Mouse (Mus musculus) embryonic facial prominence, embryonic 12.5 days (tissue): ENCODE measurements at regions not wholly inside any gene's neighbourhood (a gene's known extent, or its start where the extent isn't known, plus 50 kb on each side); places are given as distances from the start of the nearest gene placed in this dataset.

Experiments
- ATAC-seq: fragments of 200-750 bp; cut with Nextera tagmentation; 2 replicates; pipeline ENCODE4 v1.8.0; 2017; ENCODE audit not compliant: insufficient number of reproducible peaks, insufficient read depth, low FRiP score, low TSS enrichment
- H3K27ac ChIP-seq: fragments of 300-500 bp; sonication (generic); 2 replicates; pipeline ENCODE4 v1.5.1; 2016; ENCODE audit warnings: mild to moderate bottlenecking
- H3K27me3 ChIP-seq: fragments of 300-500 bp; sonication (generic); 2 replicates; pipeline ENCODE4 v1.6.1; 2016; ENCODE audit warnings: mild to moderate bottlenecking, moderate library complexity
- H3K36me3 ChIP-seq: fragments of 300-500 bp; sonication (generic); 2 replicates; pipeline ENCODE4 v1.6.1; 2016; ENCODE audit warnings: mild to moderate bottlenecking
- H3K4me1 ChIP-seq: fragments of 300-500 bp; sonication (generic); 2 replicates; pipeline ENCODE4 v1.6.1; 2016
- H3K4me2 ChIP-seq: fragments of 300-500 bp; sonication (generic); replicated peaks from 2 replicates; pipeline ENCODE4 v1.6.1; 2016; ENCODE audit warnings: mild to moderate bottlenecking, moderate library complexity
- H3K4me3 ChIP-seq: fragments of 300-500 bp; sonication (generic); 2 replicates; pipeline ENCODE4 v1.5.1; 2016; ENCODE audit warnings: mild to moderate bottlenecking
- H3K9ac ChIP-seq: fragments of 300-500 bp; sonication (generic); 2 replicates; pipeline ENCODE4 v1.6.1; 2016; ENCODE audit warnings: mild to moderate bottlenecking, moderate library complexity
- H3K9me3 ChIP-seq: fragments of 300-500 bp; sonication (generic); 2 replicates; pipeline ENCODE4 v1.6.1; 2016; ENCODE audit warnings: mild to moderate bottlenecking, moderate library complexity
- WGBS: fragments of 180-500 bp; shearing (Covaris S2); methylation state at CpG from one replicate; pipeline ENCODE4 v1.1.7; 2016; 5-methylcytosine and 5-hydroxymethylcytosine counted together

GRCm38 (mm10) chr3:58167761-58168290, 246.7 kb upstream of the Tsc22d2 start:
- 100% methylated on average over 1 of the region's 1 CpGs for WGBS
- no peak overlapping the region for H3K9ac ChIP-seq
- no peaks in the 10 kb centered on the region for H3K27me3 ChIP-seq
- H3K4me1 ChIP-seq: 0 out of 2 replicates have a peak, but pooled peaks cover 3% of the 10 kb centered on the region
- no peak overlapping the region for H3K4me3 ChIP-seq
- H3K4me2 ChIP-seq: no peak overlapping the region
- no peaks in the 10 kb centered on the region for H3K9me3 ChIP-seq
- ATAC-seq: no peak
- H3K27ac ChIP-seq: no peak overlapping the region
- no peaks in the 10 kb centered on the region for H3K36me3 ChIP-seq

DNA sequence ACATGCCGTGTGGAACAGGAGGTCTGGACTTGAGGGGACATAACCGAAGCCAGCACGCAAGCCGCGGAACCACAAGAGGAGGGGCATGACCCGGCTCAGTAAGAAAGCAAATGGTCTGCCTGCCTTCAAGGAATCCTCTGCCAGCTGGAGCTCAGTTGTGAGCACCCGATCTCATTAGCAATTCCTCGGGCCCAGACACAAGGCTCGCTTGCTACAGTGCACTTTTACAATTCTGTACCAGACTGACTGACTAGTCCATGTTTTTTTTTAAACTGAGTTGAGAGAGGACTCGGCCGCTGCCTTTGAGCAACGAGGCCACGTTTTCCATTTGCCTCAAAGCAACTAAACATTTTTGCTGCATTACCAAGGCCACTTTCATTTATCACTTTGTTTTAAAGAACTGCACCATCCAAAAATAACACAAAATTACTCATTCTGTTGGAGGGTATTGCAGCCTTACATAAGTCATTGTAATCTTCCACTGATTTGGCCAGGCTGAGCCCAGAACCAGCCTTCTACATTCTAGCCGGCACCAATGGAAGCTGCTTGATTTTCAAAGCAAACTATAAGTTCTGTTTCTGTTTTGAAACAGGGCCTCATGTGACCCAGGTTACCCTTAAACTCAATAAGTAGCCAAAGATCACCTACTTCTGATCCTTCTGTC, 245.9 kb upstream of the Tsc22d2 start:
- ATAC-seq: no peak
- H3K4me1 ChIP-seq: 0 out of 2 replicates have a peak, but pooled peaks cover 3% of the 10 kb centered on the region
- H3K36me3 ChIP-seq: no peaks in the 10 kb centered on the region
- no peaks in the 10 kb centered on the region for H3K9me3 ChIP-seq
- no peak overlapping the region for H3K4me3 ChIP-seq
- H3K9ac ChIP-seq: no peak overlapping the region
- 51% methylated on average over 14 of the region's 14 CpGs for WGBS
- no peak overlapping the region for H3K27ac ChIP-seq
- H3K4me2 ChIP-seq: no peak overlapping the region
- H3K27me3 ChIP-seq: no peaks in the 10 kb centered on the region

DNA sequence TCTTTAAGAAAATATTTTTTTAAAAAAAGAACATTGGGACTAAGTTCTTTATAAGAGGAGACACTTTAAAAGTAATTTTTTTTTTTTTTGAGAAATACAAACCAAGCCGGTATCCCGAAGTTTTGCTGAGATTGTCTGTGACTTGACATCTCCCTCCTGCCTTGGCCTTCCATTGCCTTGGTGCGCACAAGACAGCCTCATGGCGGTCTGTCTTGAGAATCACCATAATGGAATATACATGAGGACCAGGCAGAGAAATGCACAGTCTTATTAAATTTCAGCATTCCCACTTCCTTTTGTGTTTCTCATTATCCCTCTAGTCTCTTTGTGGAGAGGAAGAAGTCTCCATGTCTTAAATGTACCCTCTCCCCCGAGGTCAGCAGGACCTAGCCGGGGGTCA, 244.7 kb upstream of the Tsc22d2 start:
- no peak for ATAC-seq
- Histone ChIP-seq H3K27me3 (no peaks in the 10 kb centered on the region), H3K4me1 (no peaks in the 10 kb centered on the region), H3K4me3 (no peak overlapping the region), H3K9ac (no peak overlapping the region), H3K36me3 (no peaks in the 10 kb centered on the region), H3K27ac (no peak overlapping the region), H3K9me3 (no peaks in the 10 kb centered on the region), H3K4me2 (no peak overlapping the region)
- 78% methylated on average over 6 of the region's 6 CpGs for WGBS

GRCm38 (mm10) chr3:58172096-58172495, 242.4 kb upstream of the Tsc22d2 start:
- Histone ChIP-seq H3K9me3 (no peaks in the 10 kb centered on the region), H3K4me2 (no peak overlapping the region), H3K27me3 (no peaks in the 10 kb centered on the region), H3K27ac (no peak overlapping the region), H3K4me3 (no peak overlapping the region), H3K36me3 (no peaks in the 10 kb centered on the region), H3K4me1 (no peaks in the 10 kb centered on the region), H3K9ac (no peak overlapping the region)
- no peak for ATAC-seq
- 91% methylated on average over 5 of the region's 5 CpGs for WGBS

DNA sequence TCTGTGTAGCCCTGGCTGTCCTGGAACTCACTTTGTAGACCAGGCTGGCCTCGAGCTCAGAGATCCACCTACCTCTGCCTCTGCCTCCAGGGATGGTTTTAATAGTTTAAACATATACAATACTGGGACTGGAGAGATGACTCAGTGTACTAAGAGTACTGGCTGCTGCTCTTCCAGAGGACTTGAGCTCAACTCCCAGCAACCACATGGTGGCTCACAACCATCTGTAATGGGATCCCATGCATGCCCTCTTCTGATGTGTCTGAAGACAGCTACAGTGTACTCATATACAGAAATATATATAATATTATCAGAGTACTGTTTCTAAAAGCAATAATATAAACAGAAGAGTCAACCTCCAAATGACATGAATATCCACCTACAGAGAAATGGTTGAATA, 240.7 kb upstream of the Tsc22d2 start:
- no peak overlapping the region for H3K27ac ChIP-seq
- 80% methylated on average over 1 of the region's 1 CpGs for WGBS
- ATAC-seq: no peak
- H3K4me3 ChIP-seq: no peak overlapping the region
- H3K9ac ChIP-seq: no peak overlapping the region
- no peaks in the 10 kb centered on the region for H3K9me3 ChIP-seq
- no peaks in the 10 kb centered on the region for H3K27me3 ChIP-seq
- H3K4me2 ChIP-seq: no peak overlapping the region
- no peaks in the 10 kb centered on the region for H3K4me1 ChIP-seq
- H3K36me3 ChIP-seq: no peaks in the 10 kb centered on the region

- Histone ChIP-seq H3K9me3 (no peaks in the 10 kb centered on the region), H3K4me2 (no peak overlapping the region), H3K27me3 (no peaks in the 10 kb centered on the region), H3K27ac (no peak overlapping the region), H3K36me3 (no peaks in the 10 kb centered on the region), H3K9ac (no peak overlapping the region), H3K4me1 (no peaks in the 10 kb centered on the region), H3K4me3 (no peak overlapping the region)
- WGBS: 40% methylated on average over 3 of the region's 3 CpGs
- ATAC-seq: no peak
These were observed 232.8 kb upstream of the Tsc22d2 start for GRCm38 (mm10) chr3:58181715-58182114.

DNA sequence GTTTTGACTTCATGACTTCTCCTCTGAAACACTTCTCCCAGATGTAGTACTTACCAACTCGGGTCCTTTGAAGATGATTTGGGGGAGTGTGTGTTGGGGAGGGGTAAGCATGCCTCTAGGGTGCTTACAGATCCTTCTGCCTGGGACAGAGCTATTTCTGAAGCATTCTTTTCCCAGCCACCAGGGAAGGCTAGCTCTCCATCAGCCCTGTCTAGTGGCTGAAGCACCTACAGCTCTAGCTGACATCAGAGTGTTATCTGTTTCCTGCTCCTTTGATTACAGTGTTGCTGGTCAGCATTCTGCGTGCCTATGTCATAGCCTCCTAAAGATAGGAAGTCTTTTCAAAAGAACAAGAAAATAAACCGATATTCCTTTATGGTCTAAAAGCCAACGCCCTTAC, 232.2 kb upstream of the Tsc22d2 start:
- H3K4me2 ChIP-seq: no peak overlapping the region
- WGBS: 70% methylated on average over 4 of the region's 4 CpGs
- no peak overlapping the region for H3K4me3 ChIP-seq
- H3K27ac ChIP-seq: no peak overlapping the region
- H3K27me3 ChIP-seq: no peaks in the 10 kb centered on the region
- no peaks in the 10 kb centered on the region for H3K36me3 ChIP-seq
- H3K9me3 ChIP-seq: no peaks in the 10 kb centered on the region
- H3K4me1 ChIP-seq: no peaks in the 10 kb centered on the region
- H3K9ac ChIP-seq: no peak overlapping the region
- ATAC-seq: no peak

GRCm38 (mm10) chr3:58183279-58183678, 231.2 kb upstream of the Tsc22d2 start:
- Histone ChIP-seq H3K27ac (no peak overlapping the region), H3K9me3 (no peaks in the 10 kb centered on the region), H3K4me3 (no peak overlapping the region), H3K4me2 (no peak overlapping the region), H3K27me3 (no peaks in the 10 kb centered on the region), H3K36me3 (no peaks in the 10 kb centered on the region), H3K9ac (no peak overlapping the region), H3K4me1 (no peaks in the 10 kb centered on the region)
- ATAC-seq: no peak
- 28% methylated on average over 3 of the region's 3 CpGs for WGBS

DNA sequence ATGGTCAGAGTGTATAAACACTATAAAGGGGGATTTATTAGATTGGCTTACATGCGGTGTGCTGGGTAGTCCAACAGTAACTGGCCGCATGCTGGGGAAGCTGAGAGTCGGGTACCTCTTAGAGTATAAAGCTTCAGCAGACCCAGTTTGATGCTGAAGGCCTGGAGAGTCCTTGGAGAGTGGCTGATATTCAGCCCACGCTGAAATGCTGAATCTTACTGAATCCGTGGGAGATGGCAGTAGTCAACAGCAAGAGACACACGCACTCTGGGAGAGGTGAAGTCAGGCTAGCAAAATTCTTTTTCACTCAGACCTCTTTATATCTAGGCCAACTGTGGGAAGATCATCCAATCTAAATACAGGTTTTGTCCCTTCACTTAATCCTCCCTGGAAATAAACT, 214.1 kb upstream of the Tsc22d2 start:
- Histone ChIP-seq H3K4me3 (no peak overlapping the region), H3K36me3 (no peaks in the 10 kb centered on the region), H3K4me1 (no peaks in the 10 kb centered on the region), H3K4me2 (no peak overlapping the region), H3K27ac (no peak overlapping the region), H3K9me3 (no peaks in the 10 kb centered on the region), H3K27me3 (no peaks in the 10 kb centered on the region), H3K9ac (no peak overlapping the region)
- 91% methylated on average over 6 of the region's 6 CpGs for WGBS
- no peak for ATAC-seq

DNA sequence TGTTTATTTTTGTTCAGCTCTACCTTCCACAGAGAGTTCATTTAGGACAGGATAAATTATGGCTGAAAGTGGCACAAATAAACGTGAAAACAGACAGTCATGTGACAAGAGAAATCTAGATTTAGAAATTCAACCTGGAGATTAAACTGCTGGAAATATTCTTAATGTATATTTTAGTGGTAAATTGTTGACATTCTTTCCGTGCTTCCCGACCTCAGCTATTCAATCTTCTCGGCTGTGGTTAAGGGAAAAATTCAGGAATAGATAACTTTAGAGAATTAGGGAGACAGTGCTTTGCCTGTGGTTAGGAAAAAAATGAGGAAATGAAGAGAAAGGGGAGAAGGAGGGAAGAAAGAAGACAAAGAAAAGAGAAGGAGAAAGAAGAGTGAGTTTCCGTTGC, 211.7 kb upstream of the Tsc22d2 start:
- 48% methylated on average over 5 of the region's 5 CpGs for WGBS
- no peaks in the 10 kb centered on the region for H3K9me3 ChIP-seq
- no peak overlapping the region for H3K4me2 ChIP-seq
- H3K27me3 ChIP-seq: no peaks in the 10 kb centered on the region
- H3K9ac ChIP-seq: no peak overlapping the region
- no peak overlapping the region for H3K4me3 ChIP-seq
- H3K36me3 ChIP-seq: no peaks in the 10 kb centered on the region
- 0 out of 2 replicates have a peak, but pooled peaks cover 4% of the 10 kb centered on the region for H3K4me1 ChIP-seq
- no peak for ATAC-seq
- peak overlapping the region; percentile 72 for H3K27ac ChIP-seq

DNA sequence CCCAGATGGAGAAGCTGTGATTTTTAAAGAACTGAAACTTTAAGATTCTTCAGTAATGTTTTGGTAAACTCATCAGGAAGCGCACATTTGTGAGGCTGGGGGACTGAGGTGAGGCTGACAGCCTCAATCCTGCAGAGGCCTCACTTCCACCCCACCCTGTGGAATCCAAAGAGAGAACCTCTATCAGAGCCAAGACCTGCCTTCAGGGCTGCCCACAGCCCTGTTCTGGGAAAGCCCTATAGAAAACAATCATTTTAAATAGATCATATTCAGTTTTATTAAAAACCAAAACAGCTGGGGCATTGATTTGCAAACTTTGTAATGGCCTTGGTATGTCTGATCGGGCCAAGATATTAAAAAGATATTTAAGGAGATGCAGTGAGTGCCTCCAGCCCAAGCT, 210.7 kb upstream of the Tsc22d2 start:
- Histone ChIP-seq H3K9ac (no peak overlapping the region), H3K9me3 (no peaks in the 10 kb centered on the region), H3K4me3 (no peak overlapping the region), H3K36me3 (no peaks in the 10 kb centered on the region), H3K27ac (no peak overlapping the region), H3K4me2 (no peak overlapping the region), H3K4me1 (0 out of 2 replicates have a peak, but pooled peaks cover 4% of the 10 kb centered on the region), H3K27me3 (no peaks in the 10 kb centered on the region)
- WGBS: 75% methylated on average over 2 of the region's 2 CpGs
- ATAC-seq: no peak

DNA sequence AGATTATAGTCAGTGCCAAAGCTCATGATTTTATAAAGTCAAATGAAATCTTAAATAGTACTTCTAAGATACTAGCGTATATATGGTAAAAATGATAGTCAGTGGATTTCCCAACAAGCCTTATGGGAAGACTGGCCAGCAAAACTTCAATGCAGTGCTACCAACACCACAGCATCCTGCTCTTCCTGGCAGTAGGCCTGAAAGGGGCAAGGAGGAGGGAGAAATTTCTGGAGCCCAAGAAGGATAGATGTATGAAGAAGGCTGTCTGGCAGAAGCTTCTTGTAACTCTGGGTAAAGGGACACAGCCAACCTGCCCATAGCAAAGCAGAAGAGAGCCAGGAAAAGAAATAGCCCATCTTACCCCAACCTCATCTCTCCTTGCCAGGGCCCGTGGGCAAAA, 209.0 kb upstream of the Tsc22d2 start:
- Histone ChIP-seq H3K36me3 (no peaks in the 10 kb centered on the region), H3K4me2 (no peak overlapping the region), H3K9ac (no peak overlapping the region), H3K27ac (no peak overlapping the region), H3K27me3 (no peaks in the 10 kb centered on the region), H3K4me1 (0 out of 2 replicates have a peak, but pooled peaks cover 4% of the 10 kb centered on the region), H3K9me3 (no peaks in the 10 kb centered on the region), H3K4me3 (no peak overlapping the region)
- ATAC-seq: no peak
- 88% methylated on average over 2 of the region's 2 CpGs for WGBS
